Mouse (Mus musculus) heart, adult 2 months (tissue): ENCODE data around the gene B4galt1. TPM values are rescaled to one million over a fixed set of nuclear protein-coding genes. Genes with fewer than 3 reads are reported as not detected.
A peak's percentile ranks its signal among the peaks of the same experiment; 100 is the strongest.

ENCODE experiments used
- DNase-seq, 2 experiments: peaks; one replicate each; pipeline ENCODE4 v3.0.0; 2021
- H3K27ac ChIP-seq: fragments of 200-600 bp; 2 replicates; pipeline ENCODE4 v1.8.1; 2022
- H3K27me3 ChIP-seq: fragments of 200-500 bp; 2 replicates; pipeline ENCODE4 v1.6.1; 2012; ENCODE audit warnings: mild to moderate bottlenecking, low read length, inconsistent platforms, mixed read lengths; ENCODE audit not compliant: control insufficient read depth, insufficient read depth
- H3K36me3 ChIP-seq: fragments of 200-500 bp; 2 replicates; pipeline ENCODE4 v1.6.1; 2012; ENCODE audit warnings: low read length, inconsistent platforms; ENCODE audit not compliant: control insufficient read depth, insufficient read depth
- H3K4me1 ChIP-seq: fragments of 200-500 bp; 2 replicates; pipeline ENCODE4 v1.6.1; 2011; ENCODE audit warnings: low read length; ENCODE audit not compliant: control insufficient read depth, insufficient read depth
- H3K4me3 ChIP-seq: fragments of 200-600 bp; 2 replicates; pipeline ENCODE4 v1.8.1; 2022
- H3K79me2 ChIP-seq: fragments of 200-500 bp; replicated peaks from 2 replicates; pipeline ENCODE4 v1.6.1; 2012; ENCODE audit warnings: mild to moderate bottlenecking, inconsistent platforms, low read length, moderate library complexity, mixed read lengths; ENCODE audit not compliant: control insufficient read depth, insufficient read depth
- H3K9ac ChIP-seq: fragments of 200-500 bp; 2 replicates; pipeline ENCODE4 v1.6.1; 2012; ENCODE audit warnings: low read depth, mild to moderate bottlenecking, control low read depth, inconsistent platforms, low read length, mixed read lengths
- CTCF ChIP-seq: fragments of 200-600 bp; IDR thresholded peaks from 2 replicates; pipeline ENCODE4 v1.8.1; 2022; ENCODE audit warnings: antibody characterized with exemption, mild to moderate bottlenecking, moderate library complexity
- EP300 ChIP-seq: fragments of 200-500 bp; IDR thresholded peaks from 2 replicates; pipeline ENCODE4 v1.6.1; 2011; ENCODE audit warnings: low read depth, low read length, control low read depth; ENCODE audit not compliant: insufficient read depth
- POLR2A ChIP-seq: fragments of 200-500 bp; IDR thresholded peaks from 2 replicates; pipeline ENCODE4 v1.6.1; 2011; ENCODE audit warnings: mild to moderate bottlenecking, low read depth, low read length, control low read depth; ENCODE audit not compliant: insufficient read depth
- WGBS: fragments of 180-500 bp; shearing (Covaris S2); methylation state at CpG from one replicate; pipeline ENCODE4 v1.1.7; 2018; 5-methylcytosine and 5-hydroxymethylcytosine counted together
- intact Hi-C: fragments of 180-260 bp; cut with DNase I; formaldehyde crosslinking; loops from one replicate; pipeline ENCODE4 v1.15.1; 2025
- polyA plus RNA-seq: library from polyadenylated mRNA; depleted of rRNA; stranded (reverse); fragments of >200 nt; gene quantifications from 2 replicates; pipeline ENCODE4 v1.2.3, GENCODE M21; 2012
- total RNA-seq, 2 experiments: library from RNA; stranded (reverse); gene quantifications; 2 replicates each; pipeline ENCODE4 v1.2.3; 2021

The B4galt1 gene
- total and polyA plus RNA-seq, 3 experiments = 42.6 to 69.7 (median 68.7) TPM

- Histone ChIP-seq H3K9ac (peak overlapping the region; percentile 1; the same call in 1 of the 2 replicates), H3K4me1 (peaks cover 45% of the 10 kb centered on the region), H3K79me2 (peaks cover 12% of the 10 kb centered on the region), H3K27me3 (no peaks in the 10 kb centered on the region), H3K27ac (peak overlapping the region; percentile 90), H3K36me3 (peaks cover 52% of the 10 kb centered on the region), H3K4me3 (no peak overlapping the region)
- 0 out of 2 replicates have a peak, but pooled peaks have one; percentile 11 for TF ChIP-seq EP300
- TF ChIP-seq CTCF = no peak
- DNase-seq = peak; percentile 68 to 72
- 5% methylated on average over 5 of the region's 5 CpGs for WGBS
- intact Hi-C loops = loop anchor here (10.0 kb wide), 1 partner anchor 201 kb away; the partner anchor contains the start of gene Aqp7
Measured at GRCm38 (mm10) chr4:40844251-40844721, 9.5 kb downstream of the B4galt1 start.

- Histone ChIP-seq H3K36me3 (peaks cover 51% of the 10 kb centered on the region), H3K4me3 (no peak overlapping the region), H3K27me3 (no peaks in the 10 kb centered on the region), H3K27ac (peak overlapping the region; percentile 90), H3K9ac (peak overlapping the region; percentile 48; the same call in 1 of the 2 replicates), H3K4me1 (peaks cover 47% of the 10 kb centered on the region), H3K79me2 (peaks cover 13% of the 10 kb centered on the region)
- WGBS = 26% methylated on average over 8 of the region's 8 CpGs
- intact Hi-C loops = loop anchor here (10.0 kb wide), 1 partner anchor 201 kb away; the partner anchor contains the start of gene Aqp7
- TF ChIP-seq POLR2A (no peak), CTCF (no peak), EP300 (no peak)
- no peak for DNase-seq
Measured at GRCm38 (mm10) chr4:40843726-40844125, 10.1 kb downstream of the B4galt1 start.

- peaks cover 39% of the 10 kb centered on the region for H3K36me3 ChIP-seq
- H3K4me3 ChIP-seq = no peak overlapping the region
- H3K9ac ChIP-seq = no peak overlapping the region
- peak overlapping the region; percentile 42 for H3K27ac ChIP-seq
- TF ChIP-seq POLR2A (no peak; the same call in 1 of the 2 replicates), EP300 (no peak), CTCF (no peak)
- peaks cover 46% of the 10 kb centered on the region for H3K4me1 ChIP-seq
- WGBS = 35% methylated on average over 2 of the region's 2 CpGs
- DNase-seq = no peak
- H3K79me2 ChIP-seq = peaks cover 16% of the 10 kb centered on the region
- intact Hi-C loops = loop anchor here (10.0 kb wide), 1 partner anchor 204 kb away; the partner anchor contains the start of gene Aqp7
- no peaks in the 10 kb centered on the region for H3K27me3 ChIP-seq
Measured at GRCm38 (mm10) chr4:40840448-40840847, 13.4 kb downstream of the B4galt1 start.

DNA sequence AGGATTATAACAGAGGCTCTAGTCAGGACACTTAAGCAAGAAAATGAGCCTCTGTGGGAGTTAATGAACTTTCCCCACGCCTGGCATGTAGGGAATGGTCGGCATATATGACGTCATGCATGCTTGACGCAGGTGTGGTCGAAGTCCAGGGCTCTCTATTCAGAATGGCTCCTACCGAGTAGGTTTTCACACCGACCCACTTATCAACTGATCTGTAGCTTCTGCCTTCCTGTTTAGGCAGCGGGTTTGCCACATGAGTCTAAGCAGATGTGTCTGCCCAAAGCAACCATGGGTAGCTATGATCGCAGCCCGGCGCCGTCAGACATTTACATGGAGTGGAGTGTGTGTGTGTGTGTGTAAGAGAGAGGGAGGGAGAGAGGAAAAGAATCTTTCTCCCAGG, 14.6 kb downstream of the B4galt1 start:
- intact Hi-C loops = no loop called here
- WGBS = 50% methylated on average over 12 of the region's 12 CpGs
- H3K4me1 ChIP-seq = peaks cover 41% of the 10 kb centered on the region
- no peaks in the 10 kb centered on the region for H3K27me3 ChIP-seq
- no peak overlapping the region for H3K9ac ChIP-seq
- DNase-seq = no peak
- TF ChIP-seq POLR2A (no peak), EP300 (no peak), CTCF (no peak)
- peak overlapping the region; percentile 42 for H3K27ac ChIP-seq
- H3K4me3 ChIP-seq = no peak overlapping the region
- peaks cover 39% of the 10 kb centered on the region for H3K36me3 ChIP-seq
- peaks cover 17% of the 10 kb centered on the region for H3K79me2 ChIP-seq

GRCm38 (mm10) chr4:40837451-40838285, 16.1 kb downstream of the B4galt1 start:
- WGBS = 18% methylated on average over 10 of the region's 10 CpGs
- Histone ChIP-seq H3K27ac (peak overlapping the region; percentile 69), H3K4me1 (peaks cover 35% of the 10 kb centered on the region), H3K4me3 (no peak overlapping the region), H3K27me3 (no peaks in the 10 kb centered on the region), H3K79me2 (peaks cover 15% of the 10 kb centered on the region), H3K36me3 (peaks cover 32% of the 10 kb centered on the region), H3K9ac (peak overlapping the region; percentile 41)
- DNase-seq = peak in 1 of 2 experiments; percentile 57
- TF ChIP-seq POLR2A = no peak
- TF ChIP-seq CTCF = no peak
- TF ChIP-seq EP300 = no peak
- intact Hi-C loops = loop anchor here (2.0 kb wide), 1 partner anchor 17 kb away; no protein-coding TSS in a partner anchor

DNA sequence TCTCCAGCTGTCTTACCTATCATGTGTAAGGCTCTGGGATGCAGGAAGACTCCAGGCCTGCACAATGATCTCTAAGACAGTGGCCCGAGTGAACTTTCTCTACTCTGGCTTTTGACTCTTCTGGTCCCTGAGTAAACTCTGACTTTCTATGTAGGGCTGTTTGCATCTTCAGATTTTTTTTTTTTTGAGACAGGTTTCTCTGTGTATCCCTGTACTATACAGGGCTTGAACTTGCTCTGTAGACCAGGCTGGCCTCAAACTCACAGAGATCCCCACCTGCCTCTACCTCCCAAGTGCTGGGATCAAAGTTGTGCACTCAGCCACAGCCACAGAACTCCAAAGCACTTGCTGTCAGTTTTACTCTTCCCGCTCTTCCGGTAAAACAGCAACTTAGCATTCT, 16.8 kb downstream of the B4galt1 start:
- intact Hi-C loops = loop anchor here (2.0 kb wide), 1 partner anchor 16 kb away; no protein-coding TSS in a partner anchor
- no peak overlapping the region; the same call in 1 of the 2 replicates for H3K9ac ChIP-seq
- H3K4me3 ChIP-seq = 0 out of 2 replicates have a peak overlapping the region, but pooled peaks have one; percentile 6

More for the DNA sequence above, 16.8 kb downstream of the B4galt1 start:
- Histone ChIP-seq H3K27ac (peak overlapping the region; percentile 69), H3K27me3 (no peaks in the 10 kb centered on the region), H3K79me2 (peaks cover 14% of the 10 kb centered on the region), H3K36me3 (peaks cover 32% of the 10 kb centered on the region), H3K4me1 (peaks cover 31% of the 10 kb centered on the region)
- DNase-seq = no peak
- 4% methylated on average over 3 of the region's 3 CpGs for WGBS
- TF ChIP-seq EP300 (no peak), CTCF (no peak), POLR2A (no peak)
